Mouse (Mus musculus): Measurements from ENCODE around the gene Duoxa2. TPM values are rescaled to one million over a fixed set of nuclear protein-coding genes. Genes with fewer than 3 reads are reported as not detected.
"Not testable (repeated sequence)": the region's sequence is repeated elsewhere in the genome, so short reads cannot be mapped to it uniquely, and the experiment has no call there.

The Duoxa2 gene
- polyA plus RNA-seq, 1 experiment: not detected

GRCm38 (mm10) chr2:122324586-122324985, 25.9 kb downstream of the Duoxa2 start:
- TF ChIP-seq POLR2A (IDR thresholded peaks at IDR 0.05; ENCODE audit: low read depth, low read length): no peak
- no peak for TF ChIP-seq CTCF (IDR thresholded peaks at IDR 0.05; ENCODE audit: borderline replicate concordance, insufficient read depth, low read length)
- Histone ChIP-seq H3K27ac (ENCODE audit: insufficient read depth, low read length) (no peak overlapping the region), H3K4me1 (ENCODE audit: control insufficient read depth, insufficient read depth, low read length) (peaks cover 14% of the 10 kb centered on the region), H3K4me3 (ENCODE audit: insufficient read depth, low read length) (no peak overlapping the region)

GRCm38 (mm10) chr2:122325361-122325760, 26.7 kb downstream of the Duoxa2 start:
- Histone ChIP-seq H3K4me3 (ENCODE audit: insufficient read depth, low read length) (no peak overlapping the region), H3K4me1 (ENCODE audit: control insufficient read depth, insufficient read depth, low read length) (peaks cover 14% of the 10 kb centered on the region), H3K27ac (ENCODE audit: insufficient read depth, low read length) (0 out of 2 replicates have a peak overlapping the region, but pooled peaks have one; percentile 20)
- no peak for TF ChIP-seq POLR2A (IDR thresholded peaks at IDR 0.05; ENCODE audit: low read depth, low read length)
- no peak for TF ChIP-seq CTCF (IDR thresholded peaks at IDR 0.05; ENCODE audit: borderline replicate concordance, insufficient read depth, low read length)

- TF ChIP-seq CTCF (IDR thresholded peaks at IDR 0.05; ENCODE audit: borderline replicate concordance, insufficient read depth, low read length) (no peak), POLR2A (IDR thresholded peaks at IDR 0.05; ENCODE audit: low read depth, low read length) (no peak)
- Histone ChIP-seq H3K4me1 (ENCODE audit: control insufficient read depth, insufficient read depth, low read length) (peaks cover 14% of the 10 kb centered on the region), H3K27ac (ENCODE audit: insufficient read depth, low read length) (peak overlapping the region; percentile 53; the same call in 1 of the 2 replicates), H3K4me3 (ENCODE audit: insufficient read depth, low read length) (no peak overlapping the region)
These were observed 29.3 kb downstream of the Duoxa2 start for GRCm38 (mm10) chr2:122327986-122328385.

- not testable (repeated sequence) for H3K27ac ChIP-seq (ENCODE audit: insufficient read depth, low read length); H3K4me3 ChIP-seq (ENCODE audit: insufficient read depth, low read length); H3K4me1 ChIP-seq (ENCODE audit: control insufficient read depth, insufficient read depth, low read length)
These were observed 31.6 kb downstream of the Duoxa2 start for GRCm38 (mm10) chr2:122330317-122330716.

GRCm38 (mm10) chr2:122332222-122332621, 33.5 kb downstream of the Duoxa2 start:
- no peak overlapping the region for H3K27ac ChIP-seq (ENCODE audit: insufficient read depth, low read length)
- H3K4me3 ChIP-seq (ENCODE audit: insufficient read depth, low read length): no peak overlapping the region
- peaks cover 6% of the 10 kb centered on the region; the same call in 1 of the 2 replicates for H3K4me1 ChIP-seq (ENCODE audit: control insufficient read depth, insufficient read depth, low read length)
- TF ChIP-seq CTCF (IDR thresholded peaks at IDR 0.05; ENCODE audit: borderline replicate concordance, insufficient read depth, low read length) (no peak), POLR2A (IDR thresholded peaks at IDR 0.05; ENCODE audit: low read depth, low read length) (no peak)

- Histone ChIP-seq H3K4me3 (ENCODE audit: insufficient read depth, low read length) (no peak overlapping the region), H3K4me1 (ENCODE audit: control insufficient read depth, insufficient read depth, low read length) (no peaks in the 10 kb centered on the region), H3K27ac (ENCODE audit: insufficient read depth, low read length) (no peak overlapping the region)
- TF ChIP-seq POLR2A (IDR thresholded peaks at IDR 0.05; ENCODE audit: low read depth, low read length) (no peak), CTCF (IDR thresholded peaks at IDR 0.05; ENCODE audit: borderline replicate concordance, insufficient read depth, low read length) (no peak)
These were observed 35.5 kb downstream of the Duoxa2 start for GRCm38 (mm10) chr2:122334170-122334569.

- TF ChIP-seq POLR2A (IDR thresholded peaks at IDR 0.05; ENCODE audit: low read depth, low read length) (no peak), CTCF (IDR thresholded peaks at IDR 0.05; ENCODE audit: borderline replicate concordance, insufficient read depth, low read length) (no peak)
- H3K4me3 ChIP-seq (ENCODE audit: insufficient read depth, low read length): no peak overlapping the region
These were observed 38.6 kb downstream of the Duoxa2 start for GRCm38 (mm10) chr2:122337291-122337690.

GRCm38 (mm10) chr2:122345106-122345893, 46.6 kb downstream of the Duoxa2 start:
- TF ChIP-seq CTCF (IDR thresholded peaks at IDR 0.05; ENCODE audit: borderline replicate concordance, insufficient read depth, low read length) (no peak), POLR2A (IDR thresholded peaks at IDR 0.05; ENCODE audit: low read depth, low read length) (no peak)
- Histone ChIP-seq H3K4me1 (ENCODE audit: control insufficient read depth, insufficient read depth, low read length) (peaks cover 8% of the 10 kb centered on the region; the same call in 1 of the 2 replicates), H3K27ac (ENCODE audit: insufficient read depth, low read length) (no peak overlapping the region), H3K4me3 (ENCODE audit: insufficient read depth, low read length) (no peak overlapping the region)

More at GRCm38 (mm10) chr2:122337291-122337690, 38.6 kb downstream of the Duoxa2 start:
- 0 out of 2 replicates have a peak, but pooled peaks cover 4% of the 10 kb centered on the region for H3K4me1 ChIP-seq (ENCODE audit: control insufficient read depth, insufficient read depth, low read length)
- no peak overlapping the region for H3K27ac ChIP-seq (ENCODE audit: insufficient read depth, low read length)

- not testable (repeated sequence) for H3K4me1 ChIP-seq (ENCODE audit: control insufficient read depth, insufficient read depth, low read length); H3K27ac ChIP-seq (ENCODE audit: insufficient read depth, low read length); H3K4me3 ChIP-seq (ENCODE audit: insufficient read depth, low read length)
These were observed 47.5 kb downstream of the Duoxa2 start for GRCm38 (mm10) chr2:122346164-122346563.

GRCm38 (mm10) chr2:122347257-122347656, 48.6 kb downstream of the Duoxa2 start:
- TF ChIP-seq CTCF (IDR thresholded peaks at IDR 0.05; ENCODE audit: borderline replicate concordance, insufficient read depth, low read length): no peak
- no peak for TF ChIP-seq POLR2A (IDR thresholded peaks at IDR 0.05; ENCODE audit: low read depth, low read length)
- Histone ChIP-seq H3K4me3 (ENCODE audit: insufficient read depth, low read length) (no peak overlapping the region), H3K4me1 (ENCODE audit: control insufficient read depth, insufficient read depth, low read length) (peaks cover 3% of the 10 kb centered on the region; the same call in 1 of the 2 replicates), H3K27ac (ENCODE audit: insufficient read depth, low read length) (no peak overlapping the region)
